Mouse (Mus musculus) spleen, adult 12 weeks (tissue): ENCODE data around the gene Vmn1r19.
"Not testable (repeated sequence)": the region's sequence is repeated elsewhere in the genome, so short reads cannot be mapped to it uniquely, and the experiment has no call there.

Experiments used
- DNase-seq: peaks from one replicate; pipeline ENCODE4 v3.0.0; 2022; ENCODE audit warnings: low spot score

Vmn1r19 gene

DNA sequence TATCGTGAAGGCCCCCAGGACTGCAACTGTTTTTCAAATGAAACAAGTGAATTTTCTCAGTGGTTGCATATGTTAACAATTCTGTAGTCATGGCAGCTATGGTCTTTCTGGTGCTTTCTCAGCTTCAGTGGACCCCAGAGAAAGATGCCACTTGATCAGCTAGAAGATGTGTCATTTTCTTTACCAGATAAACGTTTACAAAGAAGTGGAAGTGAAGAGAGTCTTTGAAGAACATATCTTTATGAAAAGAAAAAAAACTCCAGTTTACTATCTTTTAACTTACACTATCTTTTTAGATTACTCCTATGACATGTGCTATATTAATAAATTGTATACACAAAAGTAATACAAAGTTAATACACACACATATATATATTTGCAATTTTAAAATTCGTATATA lies at the start of gene Vmn1r19:
TSS of gene Vmn1r19 (plus strand) at position 301 of the 400 bp plus-strand sequence.
- not testable (repeated sequence) for DNase-seq

DNA sequence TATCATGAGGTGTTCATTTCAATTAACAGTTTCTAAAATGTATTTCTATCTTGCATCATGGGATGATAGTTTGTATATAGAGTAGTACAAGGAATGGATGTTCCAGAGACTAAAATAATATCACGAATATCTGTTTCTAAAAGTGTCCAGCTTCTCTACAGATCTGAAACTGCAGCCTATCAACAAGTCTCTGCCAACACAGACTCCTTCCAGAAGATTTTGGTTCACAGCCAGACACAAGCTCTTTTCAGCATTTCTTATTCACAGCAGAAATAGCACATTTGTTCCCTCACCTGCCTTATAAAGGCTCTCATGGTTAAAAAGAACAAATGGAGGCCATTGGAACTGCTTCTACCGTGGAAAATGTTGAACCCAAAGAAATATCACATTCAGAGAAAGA lies 46.7 kb upstream of the Vmn1r19 start:
- no peak for DNase-seq

GRCm38 (mm10) chr6:57363627-57364026 lies 40.0 kb upstream of the Vmn1r19 start, which contains the start of gene Vmn1r17:
Vmn1r17 (minus strand) TSS chr6:57363727.
- no peak for DNase-seq

GRCm38 (mm10) chr6:57365866-57366265 lies 37.7 kb upstream of the Vmn1r19 start:
- DNase-seq: not testable (repeated sequence)

GRCm38 (mm10) chr6:57367496-57367895 lies 36.1 kb upstream of the Vmn1r19 start:
- no peak for DNase-seq

GRCm38 (mm10) chr6:57395683-57396082 lies 7.9 kb upstream of the Vmn1r19 start, which contains the start of gene Vmn1r18:
Vmn1r18 (minus strand) TSS chr6:57395783.
- no peak for DNase-seq

GRCm38 (mm10) chr6:57428630-57429029 lies 25.1 kb downstream of the Vmn1r19 start, which contains the start of gene Vmn1r20:
Vmn1r20 (plus strand) TSS chr6:57428930.
- DNase-seq: no peak

GRCm38 (mm10) chr6:57431196-57431595 lies 27.6 kb downstream of the Vmn1r19 start:
- no peak for DNase-seq
